Mouse (Mus musculus): ENCODE results near the gene Nfe2l1. TPM values are rescaled to one million over a fixed set of nuclear protein-coding genes. Genes with fewer than 3 reads are reported as not detected.
"Not testable (repeated sequence)": the region's sequence is repeated elsewhere in the genome, so short reads cannot be mapped to it uniquely, and the experiment has no call there.

Nfe2l1 gene
- total and polyA plus RNA-seq, 2 experiments = 41.3 to 106 TPM

DNA sequence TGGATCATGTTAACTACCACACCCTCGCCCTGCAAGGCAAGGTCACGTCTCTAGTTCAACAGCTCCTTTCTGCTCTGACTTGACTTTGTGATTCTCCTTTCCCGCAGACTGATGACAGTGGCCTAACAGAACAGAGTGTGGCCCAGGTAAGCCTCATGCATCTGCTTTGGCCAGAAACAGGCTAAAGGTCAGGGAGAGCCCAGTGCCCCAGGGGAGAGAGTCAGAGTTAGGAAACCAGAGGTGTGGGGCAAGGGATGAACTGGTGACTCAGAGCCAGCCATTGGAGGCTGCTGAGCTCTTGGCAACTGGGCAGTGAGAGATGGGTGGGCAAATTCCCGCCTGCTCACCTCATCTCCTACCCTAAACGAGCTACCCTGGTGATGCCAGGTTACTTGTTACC lies 27.7 kb upstream of the Nfe2l1 start:
- Histone ChIP-seq H3K27me3 (ENCODE audit: control insufficient read depth, insufficient read depth, low read length) (no peaks in the 10 kb centered on the region), H3K79me2 (ENCODE audit: control insufficient read depth, insufficient read depth, low read length) (no peaks in the 10 kb centered on the region), H3K27ac (replicated peaks; ENCODE audit: insufficient read depth, low read depth, low read length) (no peak overlapping the region), H3K9ac (ENCODE audit: low read depth, low read length) (no peak overlapping the region), H3K36me3 (ENCODE audit: control insufficient read depth, insufficient read depth, low read length) (no peaks in the 10 kb centered on the region), H3K4me1 (ENCODE audit: control insufficient read depth, insufficient read depth, low read length) (peaks cover 6% of the 10 kb centered on the region; the same call in 1 of the 2 replicates), H3K4me3 (ENCODE audit: insufficient read depth, low read depth, low read length) (no peak overlapping the region)
- DNase-seq (ENCODE audit: extremely low read depth, low read depth, low spot score) = peak; percentile 66
- WGBS = 53% methylated on average over 5 of the region's 5 CpGs
- TF ChIP-seq CTCF (IDR thresholded peaks at IDR 0.05; ENCODE audit: low read depth, low read length) (no peak), POLR2A (IDR thresholded peaks at IDR 0.05; ENCODE audit: extremely low read depth, insufficient read depth, low read length) (no peak)

DNA sequence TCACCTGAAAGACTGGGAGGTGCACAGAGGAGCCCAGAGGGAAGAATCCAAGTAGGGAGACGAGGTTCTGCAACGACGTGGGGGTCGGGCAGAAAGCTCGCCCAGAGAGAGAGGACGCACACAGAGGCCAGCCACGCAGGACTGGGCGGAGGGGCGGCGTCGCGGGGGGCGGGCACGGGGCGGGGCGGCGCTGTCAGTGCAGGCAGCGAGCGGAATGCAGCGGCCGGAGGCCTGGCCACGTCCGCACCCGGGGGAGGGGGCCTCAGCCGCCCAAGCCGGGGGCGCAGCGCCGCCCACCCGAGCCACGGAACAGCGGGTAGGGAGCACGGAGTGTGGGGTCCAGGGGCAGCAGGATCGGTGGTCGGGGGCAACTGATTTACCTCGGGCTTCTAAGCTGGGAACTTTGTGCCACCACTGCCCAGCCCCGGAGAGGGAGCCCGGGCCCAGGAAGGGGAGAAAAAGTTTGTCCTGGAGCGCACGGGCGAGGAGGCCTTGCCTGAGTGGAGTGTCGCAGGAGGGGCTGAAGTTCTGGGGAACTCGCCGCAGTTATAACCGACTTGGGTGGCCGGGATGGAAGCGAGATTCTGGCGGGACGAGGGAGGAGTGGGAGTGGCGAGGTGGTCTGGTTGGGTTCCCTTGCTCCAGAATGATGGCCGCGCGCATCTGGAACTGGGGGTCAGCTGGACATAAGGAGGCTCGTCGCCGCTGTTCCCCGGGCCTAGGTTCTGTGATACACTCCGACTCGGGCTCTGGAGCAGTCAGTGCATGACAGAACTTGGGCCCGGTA lies 20.1 kb upstream of the Nfe2l1 start, which contains the start of gene Copz2:
Copz2 (plus strand) TSS at position 190 of the 787 bp plus-strand sequence.
- TF ChIP-seq CTCF (IDR thresholded peaks at IDR 0.05; ENCODE audit: low read depth, low read length) (no peak), POLR2A (IDR thresholded peaks at IDR 0.05; ENCODE audit: extremely low read depth, insufficient read depth, low read length) (peak; percentile 48; the same call in 1 of the 2 replicates)
- no peaks in the 10 kb centered on the region for H3K79me2 ChIP-seq (ENCODE audit: control insufficient read depth, insufficient read depth, low read length)
- H3K9ac ChIP-seq (ENCODE audit: low read depth, low read length) = peak within 1 kb of the TSS; percentile 86
- H3K4me3 ChIP-seq (ENCODE audit: insufficient read depth, low read depth, low read length) = peak within 1 kb of the TSS; percentile 89
- no peak for DNase-seq (ENCODE audit: extremely low read depth, low read depth, low spot score)
- H3K27ac ChIP-seq (replicated peaks; ENCODE audit: insufficient read depth, low read depth, low read length) = no peak within 1 kb of the TSS
- no peaks in the 10 kb centered on the region for H3K27me3 ChIP-seq (ENCODE audit: control insufficient read depth, insufficient read depth, low read length)
- WGBS = 2% methylated on average over 53 of the region's 60 CpGs
- no peaks in the 10 kb centered on the region for H3K36me3 ChIP-seq (ENCODE audit: control insufficient read depth, insufficient read depth, low read length)
- H3K4me1 ChIP-seq (ENCODE audit: control insufficient read depth, insufficient read depth, low read length) = peaks cover 3% of the 10 kb centered on the region; the same call in 1 of the 2 replicates

DNA sequence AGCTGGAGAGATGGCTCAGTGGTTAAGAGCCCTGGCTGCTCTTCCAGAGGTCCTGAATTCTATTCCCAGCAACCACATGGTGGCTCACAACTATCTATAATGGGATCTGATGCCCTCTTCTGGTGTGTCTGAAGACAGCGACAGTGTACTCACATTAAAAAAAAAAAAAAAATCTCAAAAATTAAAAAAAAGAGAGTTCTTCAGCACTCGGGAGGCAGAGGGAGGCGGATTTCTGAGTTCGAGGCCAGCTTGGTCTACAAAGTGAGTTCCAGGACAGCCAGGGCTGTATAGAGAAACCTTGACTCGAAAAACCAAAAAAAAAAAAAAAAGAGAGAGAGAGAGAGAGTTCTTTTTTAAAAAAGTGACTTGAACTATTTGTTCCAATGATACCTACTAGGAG lies 19.4 kb upstream of the Nfe2l1 start:
- H3K4me1 ChIP-seq (ENCODE audit: control insufficient read depth, insufficient read depth, low read length); H3K36me3 ChIP-seq (ENCODE audit: control insufficient read depth, insufficient read depth, low read length); H3K9ac ChIP-seq (ENCODE audit: low read depth, low read length); H3K27me3 ChIP-seq (ENCODE audit: control insufficient read depth, insufficient read depth, low read length); H3K27ac ChIP-seq (replicated peaks; ENCODE audit: insufficient read depth, low read depth, low read length); H3K79me2 ChIP-seq (ENCODE audit: control insufficient read depth, insufficient read depth, low read length); DNase-seq (ENCODE audit: extremely low read depth, low read depth, low spot score); H3K4me3 ChIP-seq (ENCODE audit: insufficient read depth, low read depth, low read length): not testable (repeated sequence)
- 62% methylated on average over 5 of the region's 5 CpGs for WGBS

DNA sequence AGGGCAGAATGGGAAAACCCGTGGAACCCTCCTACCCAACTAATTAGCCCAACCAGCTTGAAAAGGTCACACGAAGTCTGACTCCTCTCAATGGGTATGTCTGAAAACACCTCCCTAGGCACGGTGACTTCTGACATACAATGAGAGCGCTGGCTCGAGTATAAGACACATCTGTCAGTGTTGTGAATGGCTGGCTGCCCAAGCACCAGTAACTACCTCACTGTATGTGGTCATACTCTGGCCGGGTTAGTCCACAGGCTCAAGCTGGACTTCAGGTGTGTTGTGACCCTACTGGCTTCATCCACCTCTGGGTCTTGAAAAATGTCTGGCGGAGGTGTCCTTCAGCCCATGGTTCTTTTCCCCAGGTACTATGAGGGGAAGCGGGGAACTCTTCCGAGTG lies 18.9 kb upstream of the Nfe2l1 start:
- no peak for TF ChIP-seq POLR2A (IDR thresholded peaks at IDR 0.05; ENCODE audit: extremely low read depth, insufficient read depth, low read length)
- TF ChIP-seq CTCF (IDR thresholded peaks at IDR 0.05; ENCODE audit: low read depth, low read length) = no peak

DNA sequence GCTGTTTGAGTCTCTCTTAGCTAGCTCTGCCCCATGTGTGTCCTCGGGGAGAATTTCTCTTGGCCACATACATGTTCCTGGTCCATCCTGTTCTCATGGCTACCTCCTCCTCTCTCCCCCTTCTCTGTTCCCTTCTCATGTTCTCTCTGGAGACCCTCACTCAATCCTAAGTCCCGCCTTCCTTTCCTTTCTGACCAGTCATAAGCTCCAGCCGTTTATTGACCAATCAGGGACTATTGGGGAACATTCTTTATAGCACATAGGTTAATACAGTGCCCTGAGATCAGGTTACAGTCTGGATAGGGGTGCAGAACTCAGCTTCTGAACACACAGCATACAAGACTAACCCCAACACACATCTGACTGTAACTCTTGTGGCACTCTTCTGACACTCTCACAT lies 17.5 kb upstream of the Nfe2l1 start:
- H3K9ac ChIP-seq (ENCODE audit: low read depth, low read length) = no peak overlapping the region
- H3K27me3 ChIP-seq (ENCODE audit: control insufficient read depth, insufficient read depth, low read length) = no peaks in the 10 kb centered on the region
- DNase-seq (ENCODE audit: extremely low read depth, low read depth, low spot score) = no peak
- TF ChIP-seq POLR2A (IDR thresholded peaks at IDR 0.05; ENCODE audit: extremely low read depth, insufficient read depth, low read length) (no peak), CTCF (IDR thresholded peaks at IDR 0.05; ENCODE audit: low read depth, low read length) (no peak)
- no peak overlapping the region for H3K4me3 ChIP-seq (ENCODE audit: insufficient read depth, low read depth, low read length)
- no peaks in the 10 kb centered on the region for H3K36me3 ChIP-seq (ENCODE audit: control insufficient read depth, insufficient read depth, low read length)
- H3K79me2 ChIP-seq (ENCODE audit: control insufficient read depth, insufficient read depth, low read length) = no peaks in the 10 kb centered on the region
- H3K27ac ChIP-seq (replicated peaks; ENCODE audit: insufficient read depth, low read depth, low read length) = no peak overlapping the region
- peaks cover 3% of the 10 kb centered on the region; the same call in 1 of the 2 replicates for H3K4me1 ChIP-seq (ENCODE audit: control insufficient read depth, insufficient read depth, low read length)
- 82% methylated on average over 3 of the region's 3 CpGs for WGBS

More for the DNA sequence above, 18.9 kb upstream of the Nfe2l1 start:
- Histone ChIP-seq H3K27ac (replicated peaks; ENCODE audit: insufficient read depth, low read depth, low read length) (no peak overlapping the region), H3K27me3 (ENCODE audit: control insufficient read depth, insufficient read depth, low read length) (no peaks in the 10 kb centered on the region), H3K36me3 (ENCODE audit: control insufficient read depth, insufficient read depth, low read length) (no peaks in the 10 kb centered on the region), H3K4me3 (ENCODE audit: insufficient read depth, low read depth, low read length) (no peak overlapping the region), H3K4me1 (ENCODE audit: control insufficient read depth, insufficient read depth, low read length) (peaks cover 3% of the 10 kb centered on the region; the same call in 1 of the 2 replicates), H3K79me2 (ENCODE audit: control insufficient read depth, insufficient read depth, low read length) (no peaks in the 10 kb centered on the region), H3K9ac (ENCODE audit: low read depth, low read length) (no peak overlapping the region)
- 89% methylated on average over 9 of the region's 9 CpGs for WGBS
- DNase-seq (ENCODE audit: extremely low read depth, low read depth, low spot score) = no peak

DNA sequence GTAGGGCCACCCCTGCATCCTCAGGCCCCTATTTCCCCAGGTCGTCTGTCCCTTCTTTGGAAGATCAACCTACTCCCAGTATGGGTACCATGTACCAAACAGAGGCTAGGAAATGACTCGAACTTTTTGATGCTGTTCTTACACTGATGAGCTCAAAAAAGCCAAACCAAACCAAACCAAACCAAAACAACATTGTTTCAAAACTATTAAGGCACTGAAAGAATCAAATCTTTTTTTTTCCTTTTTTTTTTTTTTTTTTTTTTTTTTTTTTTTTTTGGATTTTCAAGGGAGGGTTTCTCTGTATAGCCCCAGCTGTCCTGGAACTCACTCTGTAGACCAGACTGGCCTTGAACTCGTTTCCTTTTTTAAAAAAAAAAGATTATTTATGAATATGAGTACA lies 13.9 kb upstream of the Nfe2l1 start:
- DNase-seq (ENCODE audit: extremely low read depth, low read depth, low spot score) = no peak
- Histone ChIP-seq H3K27me3 (ENCODE audit: control insufficient read depth, insufficient read depth, low read length) (no peaks in the 10 kb centered on the region), H3K27ac (replicated peaks; ENCODE audit: insufficient read depth, low read depth, low read length) (no peak overlapping the region), H3K4me1 (ENCODE audit: control insufficient read depth, insufficient read depth, low read length) (no peaks in the 10 kb centered on the region), H3K9ac (ENCODE audit: low read depth, low read length) (no peak overlapping the region), H3K36me3 (ENCODE audit: control insufficient read depth, insufficient read depth, low read length) (no peaks in the 10 kb centered on the region), H3K79me2 (ENCODE audit: control insufficient read depth, insufficient read depth, low read length) (no peaks in the 10 kb centered on the region), H3K4me3 (ENCODE audit: insufficient read depth, low read depth, low read length) (no peak overlapping the region)
- WGBS = 69% methylated on average over 3 of the region's 3 CpGs
- TF ChIP-seq CTCF (IDR thresholded peaks at IDR 0.05; ENCODE audit: low read depth, low read length) (no peak), POLR2A (IDR thresholded peaks at IDR 0.05; ENCODE audit: extremely low read depth, insufficient read depth, low read length) (no peak)

Data from liver, adult 2 months (tissue).